Mouse (Mus musculus) myocyte (in vitro differentiated cells): ENCODE data around the gene Vinac1.

Experiments
- E2F4 ChIP-seq: IDR thresholded peaks from one replicate; pipeline ENCODE4 v1.6.1; 2011; ENCODE audit warnings: mild to moderate bottlenecking, control low read depth, moderate library complexity; ENCODE audit not compliant: insufficient read depth
- MYOG ChIP-seq, 3 experiments: IDR thresholded peaks; one replicate each; pipeline ENCODE4 v1.6.1; 2011; ENCODE audit warnings: control low read depth in 2 of 3, low read depth in 2 of 3, mild to moderate bottlenecking in 2 of 3; ENCODE audit not compliant: insufficient read length in 2 of 3, control insufficient read depth in 1 of 3, insufficient read depth in 1 of 3
- POLR2A ChIP-seq: IDR thresholded peaks from one replicate; pipeline ENCODE4 v1.6.1; 2011; ENCODE audit warnings: low read depth, mild to moderate bottlenecking, control low read depth, moderate library complexity; ENCODE audit not compliant: insufficient read length
- TCF12 ChIP-seq: IDR thresholded peaks from one replicate; pipeline ENCODE4 v1.6.1; 2011; ENCODE audit warnings: mild to moderate bottlenecking, control low read depth; ENCODE audit not compliant: poor library complexity, insufficient read depth, severe bottlenecking

DNA sequence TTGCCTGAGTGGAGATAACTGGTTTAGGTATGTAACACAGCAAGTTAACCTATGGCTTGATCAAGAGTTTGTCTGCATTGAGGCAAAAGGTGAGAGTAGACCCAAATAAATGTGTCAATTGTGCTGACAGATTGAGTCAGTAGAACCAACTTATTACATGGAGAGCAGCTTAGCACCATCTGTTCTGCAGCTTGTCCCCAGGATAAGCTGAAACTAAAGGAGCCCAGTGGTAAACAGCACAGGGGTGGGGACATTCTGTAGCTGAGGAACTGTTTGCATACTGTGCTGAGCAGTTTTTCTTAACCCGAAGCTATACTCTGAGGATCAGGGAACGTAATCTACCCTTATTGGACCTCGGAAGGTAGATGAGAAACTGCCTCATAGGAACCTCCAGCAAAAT, 63.2 kb downstream of the Vinac1 start:
- TF ChIP-seq POLR2A = no peak
- TF ChIP-seq TCF12 = no peak
- TF ChIP-seq MYOG (IDR thresholded peaks at IDR 0.05; ENCODE audit: control insufficient read depth in 1 of 3, insufficient read depth in 1 of 3, insufficient read length in 2 of 3, low read depth in 2 of 3) = no peak
- no peak for TF ChIP-seq E2F4
